ENCODE assay signal across 17 mouse cellular contexts in genomic region chr2:93144126-93144525, GRCm38 (mm10).
"Had no signal": no experiment of that assay in that cellular context is flagged by ENCODE, and none has a peak within 500 bp of the region (broad histone marks: within the 10 kb centered on the region; RNA-seq: fewer than 3 reads in every experiment).

No protein-coding gene starts in this region.

- H3K36me3 ChIP-seq: liver, embryonic 13.5 days; midbrain, embryonic 12.5 days; midbrain, embryonic 15.5 days; neural tube, embryonic 12.5 days; neural tube, embryonic 15.5 days had no signal

- ATAC-seq: midbrain, embryonic 15.5 days had no signal

- H3K9ac ChIP-seq: liver, embryonic 13.5 days; midbrain, embryonic 12.5 days; midbrain, embryonic 15.5 days; neural tube, embryonic 12.5 days; neural tube, embryonic 15.5 days had no signal

- H3K4me3 ChIP-seq: liver, embryonic 13.5 days; midbrain, embryonic 12.5 days; midbrain, embryonic 15.5 days; neural tube, embryonic 12.5 days; neural tube, embryonic 15.5 days had no signal

- H3K9me3 ChIP-seq: liver, embryonic 13.5 days; midbrain, embryonic 12.5 days; midbrain, embryonic 15.5 days; neural tube, embryonic 12.5 days; neural tube, embryonic 15.5 days had no signal

- H3K4me2 ChIP-seq: liver, embryonic 13.5 days; midbrain, embryonic 12.5 days; midbrain, embryonic 15.5 days; neural tube, embryonic 12.5 days; neural tube, embryonic 15.5 days had no signal

- DNase-seq: kidney, adult 9 months; kidney, postnatal 14 days; kidney, postnatal 4 days; liver, embryonic 13.5 days; lung, adult 2 months; lung, postnatal 14 days; lung, postnatal 4 days; right cerebral cortex, adult 18-20 months; right cerebral cortex, postnatal 14 days; right cerebral cortex, postnatal 4 days; thymus, adult 2 months; thymus, postnatal 14 days; thymus, postnatal 4 days had no signal

- H3K27me3 ChIP-seq: midbrain, embryonic 12.5 days; midbrain, embryonic 15.5 days; neural tube, embryonic 12.5 days; neural tube, embryonic 15.5 days had no signal

- H3K4me1 ChIP-seq: liver, embryonic 13.5 days had no signal

- H3K27ac ChIP-seq: liver, embryonic 13.5 days; midbrain, embryonic 12.5 days; midbrain, embryonic 15.5 days; neural tube, embryonic 12.5 days; neural tube, embryonic 15.5 days had no signal
